Mouse (Mus musculus) forebrain, embryonic 11.5 days (tissue): ENCODE results near the gene 4930544G11Rik. TPM values are rescaled to one million over a fixed set of nuclear protein-coding genes. Genes with fewer than 3 reads are reported as not detected.

ENCODE experiments used
- ATAC-seq: fragments of 200-750 bp; cut with Nextera tagmentation; replicated peaks from 2 replicates; pipeline ENCODE4 v1.8.0; 2017; ENCODE audit warnings: moderate TSS enrichment; ENCODE audit not compliant: low FRiP score
- DNase-seq: peaks from one replicate; pipeline ENCODE4 v3.0.0-alpha.2; 2017; ENCODE audit warnings: low spot score
- H3K27ac ChIP-seq: fragments of 300-500 bp; sonication (generic); 2 replicates; pipeline ENCODE4 v1.5.1; 2014; ENCODE audit warnings: low read depth, low read length
- H3K27me3 ChIP-seq: fragments of 300-500 bp; sonication (generic); 2 replicates; pipeline ENCODE4 v1.6.1; 2014; ENCODE audit warnings: mild to moderate bottlenecking, low read length, mixed read lengths; ENCODE audit not compliant: control insufficient read depth, insufficient read depth
- H3K36me3 ChIP-seq: fragments of 300-500 bp; sonication (generic); 2 replicates; pipeline ENCODE4 v1.6.1; 2014; ENCODE audit warnings: mild to moderate bottlenecking, low read length, moderate library complexity, mixed read lengths; ENCODE audit not compliant: control insufficient read depth, insufficient read depth
- H3K4me1 ChIP-seq: fragments of 300-500 bp; sonication (generic); replicated peaks from 2 replicates; pipeline ENCODE4 v1.6.1; 2014; ENCODE audit warnings: low read length, mixed read lengths; ENCODE audit not compliant: control insufficient read depth, insufficient read depth
- H3K4me2 ChIP-seq: fragments of 300-500 bp; sonication (generic); 2 replicates; pipeline ENCODE4 v1.6.1; 2014; ENCODE audit warnings: low read depth, mild to moderate bottlenecking, low read length, moderate library complexity, mixed read lengths; ENCODE audit not compliant: severe bottlenecking
- H3K4me3 ChIP-seq: fragments of 300-500 bp; sonication (generic); 2 replicates; pipeline ENCODE4 v1.5.1; 2014; ENCODE audit warnings: low read depth, low read length
- H3K9ac ChIP-seq: fragments of 300-500 bp; sonication (generic); 2 replicates; pipeline ENCODE4 v1.6.1; 2014; ENCODE audit warnings: low read length
- H3K9me3 ChIP-seq: fragments of 300-500 bp; sonication (generic); 2 replicates; pipeline ENCODE4 v1.6.1; 2016; ENCODE audit warnings: low read length, mixed read lengths; ENCODE audit not compliant: control insufficient read depth
- WGBS: fragments of 180-500 bp; shearing (Covaris S2); extraction: QIAGEN DNeasy Blood & Tissue Kit; methylation state at CpG from one replicate; pipeline ENCODE4 v1.1.7; 2014; 5-methylcytosine and 5-hydroxymethylcytosine counted together
- polyA plus RNA-seq: library from polyadenylated mRNA; unstranded; fragments of >200 nt; fragmentation: Nextera tagmentation; extraction: Ambion mirVana; gene quantifications from 2 replicates; pipeline ENCODE4 v1.2.1, GENCODE M21; 2014

4930544G11Rik gene
- polyA plus RNA-seq, 1 experiment from 2014 or later, result not detected

- ATAC-seq (0 out of 2 replicates have a peak, but pooled peaks have one; percentile 49), DNase-seq (no peak)
- WGBS, result 9% methylated on average over 4 of the region's 4 CpGs
- H3K9ac ChIP-seq, result no peak overlapping the region
- no peaks in the 10 kb centered on the region for H3K36me3 ChIP-seq
- peaks cover 3% of the 10 kb centered on the region; the same call in 1 of the 2 replicates for H3K27me3 ChIP-seq
- H3K4me2 ChIP-seq, result no peak overlapping the region
- no peaks in the 10 kb centered on the region for H3K4me1 ChIP-seq
- H3K9me3 ChIP-seq, result no peaks in the 10 kb centered on the region
- H3K27ac ChIP-seq, result no peak overlapping the region
- H3K4me3 ChIP-seq, result no peak overlapping the region
Observed at GRCm38 (mm10) chr6:65933177-65933576, 19.2 kb upstream of the 4930544G11Rik start.

- H3K4me2 ChIP-seq, result no peak overlapping the region
- H3K27me3 ChIP-seq, result no peaks in the 10 kb centered on the region
- no peak overlapping the region for H3K9ac ChIP-seq
- ATAC-seq (no peak), DNase-seq (no peak)
- 91% methylated on average over 7 of the region's 7 CpGs for WGBS
- no peaks in the 10 kb centered on the region for H3K9me3 ChIP-seq
- H3K4me1 ChIP-seq, result no peaks in the 10 kb centered on the region
- H3K36me3 ChIP-seq, result no peaks in the 10 kb centered on the region
- no peak overlapping the region for H3K27ac ChIP-seq
- H3K4me3 ChIP-seq, result no peak overlapping the region
Observed at GRCm38 (mm10) chr6:65935566-65936281, 16.7 kb upstream of the 4930544G11Rik start.

DNA sequence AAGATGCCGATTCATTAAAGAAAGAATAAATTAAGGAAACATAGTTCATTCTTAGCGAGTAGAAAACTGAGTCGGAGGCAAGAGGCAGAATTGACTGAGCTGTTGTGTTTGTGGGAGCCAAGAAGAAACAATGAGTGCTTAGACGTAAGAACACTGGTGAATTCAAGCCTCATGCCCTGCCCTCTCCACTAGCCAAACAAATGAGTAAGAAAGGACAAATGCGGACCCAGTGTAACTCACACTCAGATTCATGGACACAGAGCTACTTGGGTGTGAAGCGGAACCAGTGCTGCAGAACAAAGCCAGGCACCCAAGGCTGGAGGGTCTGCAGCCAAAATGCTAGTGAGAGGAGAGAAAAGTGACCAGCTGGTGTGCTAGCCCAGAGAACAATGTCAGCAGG is 1.9 kb upstream of the 4930544G11Rik start:
- Histone ChIP-seq H3K27ac (no peak overlapping the region), H3K4me3 (no peak overlapping the region), H3K9ac (no peak overlapping the region), H3K4me2 (no peak overlapping the region), H3K27me3 (no peaks in the 10 kb centered on the region), H3K9me3 (no peaks in the 10 kb centered on the region), H3K36me3 (no peaks in the 10 kb centered on the region), H3K4me1 (no peaks in the 10 kb centered on the region)
- DNase-seq, result no peak
- WGBS, result 69% methylated on average over 6 of the region's 6 CpGs
- ATAC-seq, result no peak

- Histone ChIP-seq H3K9ac (no peak overlapping the region), H3K9me3 (no peaks in the 10 kb centered on the region), H3K27ac (no peak overlapping the region), H3K27me3 (no peaks in the 10 kb centered on the region), H3K4me3 (no peak overlapping the region), H3K36me3 (no peaks in the 10 kb centered on the region), H3K4me1 (no peaks in the 10 kb centered on the region; the same call in 1 of the 2 replicates), H3K4me2 (no peak overlapping the region)
- DNase-seq (no peak), ATAC-seq (no peak)
- 59% methylated on average over 6 of the region's 6 CpGs for WGBS
Observed at GRCm38 (mm10) chr6:65969386-65970111, 17.1 kb downstream of the 4930544G11Rik start.

DNA sequence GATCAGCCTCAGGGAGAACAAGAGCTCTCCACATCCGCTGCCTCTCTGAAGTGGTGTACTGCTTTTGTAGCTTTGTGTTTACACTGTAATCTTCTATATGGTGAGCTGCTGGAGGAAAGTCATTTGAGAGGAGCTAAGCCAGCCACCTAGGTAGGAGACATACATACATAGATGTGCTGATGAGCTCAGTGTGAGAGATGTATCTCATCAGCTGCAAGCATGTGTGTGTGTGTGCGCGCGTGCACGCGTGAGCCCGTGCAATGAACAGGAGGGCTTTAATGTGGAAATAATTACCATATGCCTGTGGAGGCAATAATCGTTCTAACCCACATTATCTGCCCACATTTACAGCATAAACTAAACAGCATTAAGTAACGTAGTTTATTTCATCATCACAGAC is 18.0 kb downstream of the 4930544G11Rik start:
- Histone ChIP-seq H3K9ac (no peak overlapping the region), H3K36me3 (no peaks in the 10 kb centered on the region), H3K4me2 (no peak overlapping the region), H3K27me3 (no peaks in the 10 kb centered on the region), H3K4me1 (no peaks in the 10 kb centered on the region; the same call in 1 of the 2 replicates), H3K9me3 (no peaks in the 10 kb centered on the region), H3K4me3 (no peak overlapping the region), H3K27ac (no peak overlapping the region)
- DNase-seq (no peak), ATAC-seq (no peak)
- 82% methylated on average over 9 of the region's 9 CpGs for WGBS

GRCm38 (mm10) chr6:65992081-65992480 is 39.7 kb downstream of the 4930544G11Rik start:
- no peak for DNase-seq
- Histone ChIP-seq H3K4me1 (no peaks in the 10 kb centered on the region), H3K9ac (no peak overlapping the region), H3K27ac (no peak overlapping the region), H3K4me2 (no peak overlapping the region), H3K36me3 (no peaks in the 10 kb centered on the region), H3K27me3 (no peaks in the 10 kb centered on the region), H3K4me3 (no peak overlapping the region), H3K9me3 (no peaks in the 10 kb centered on the region; the same call in 1 of the 2 replicates)
- ATAC-seq, result no peak
- 79% methylated on average over 3 of the region's 3 CpGs for WGBS

DNA sequence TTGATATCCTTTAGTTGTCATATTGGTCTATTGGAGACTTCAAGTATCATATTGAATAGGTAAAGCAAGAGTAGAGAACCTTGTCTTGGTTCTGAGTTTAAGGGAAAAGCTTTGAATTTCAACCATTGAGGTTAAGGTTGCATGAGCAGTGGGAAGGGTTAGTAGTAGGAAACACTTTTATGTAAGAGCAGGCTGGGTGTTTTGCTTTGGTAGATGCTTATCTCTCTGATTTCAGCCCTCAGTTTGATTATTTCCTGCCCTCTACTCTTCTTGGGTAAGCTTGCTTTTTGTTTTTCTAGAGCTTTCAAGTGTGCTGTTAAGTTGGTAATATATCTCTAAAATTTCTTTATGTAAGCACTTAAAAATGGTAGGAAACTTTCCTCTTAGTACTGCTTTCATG is 45.9 kb downstream of the 4930544G11Rik start:
- ATAC-seq, result no peak
- Histone ChIP-seq H3K9ac (no peak overlapping the region), H3K27me3 (no peaks in the 10 kb centered on the region), H3K4me2 (no peak overlapping the region), H3K4me3 (no peak overlapping the region), H3K36me3 (no peaks in the 10 kb centered on the region), H3K9me3 (no peaks in the 10 kb centered on the region; the same call in 1 of the 2 replicates), H3K4me1 (no peaks in the 10 kb centered on the region), H3K27ac (no peak overlapping the region)
- no peak for DNase-seq
